Mouse (Mus musculus): ENCODE results near the gene Fbxl17.

DNA sequence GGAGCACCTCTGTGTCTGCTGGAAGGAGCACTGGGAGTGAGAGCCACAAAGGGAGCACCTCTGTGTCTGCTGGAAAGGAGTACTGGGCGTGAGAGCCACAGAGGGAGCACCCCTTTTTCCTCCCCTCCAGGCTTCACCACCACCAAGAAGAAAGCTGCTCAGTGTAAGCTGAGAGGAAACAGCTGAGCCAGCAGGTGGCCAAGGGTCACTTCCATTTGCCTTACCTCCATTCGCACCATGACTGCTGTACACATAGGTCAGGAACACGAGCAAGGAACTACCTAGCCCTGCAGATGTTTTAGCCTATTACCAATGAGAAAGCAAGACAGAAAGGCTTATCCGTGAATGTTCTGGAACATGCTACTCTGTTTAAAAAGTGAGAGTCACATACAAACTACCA is 10.3 kb downstream of the Fbxl17 start:
- TF ChIP-seq CTCF (IDR thresholded peaks at IDR 0.05; ENCODE audit: low read depth) (no peak), EP300 (IDR thresholded peaks at IDR 0.05; ENCODE audit: low read depth) (no peak)
